Mouse (Mus musculus) left cerebral cortex, adult 9 months (tissue): ENCODE measurements at regions not wholly inside any gene's neighbourhood (a gene's known extent, or its start where the extent isn't known, plus 50 kb on each side); places are given as distances from the start of the nearest gene placed in this dataset.

Experiments used
- DNase-seq, 2 experiments: peaks; one replicate each; pipeline ENCODE4 v3.0.0; 2022; ENCODE audit warnings: low spot score in 2 of 2

DNA sequence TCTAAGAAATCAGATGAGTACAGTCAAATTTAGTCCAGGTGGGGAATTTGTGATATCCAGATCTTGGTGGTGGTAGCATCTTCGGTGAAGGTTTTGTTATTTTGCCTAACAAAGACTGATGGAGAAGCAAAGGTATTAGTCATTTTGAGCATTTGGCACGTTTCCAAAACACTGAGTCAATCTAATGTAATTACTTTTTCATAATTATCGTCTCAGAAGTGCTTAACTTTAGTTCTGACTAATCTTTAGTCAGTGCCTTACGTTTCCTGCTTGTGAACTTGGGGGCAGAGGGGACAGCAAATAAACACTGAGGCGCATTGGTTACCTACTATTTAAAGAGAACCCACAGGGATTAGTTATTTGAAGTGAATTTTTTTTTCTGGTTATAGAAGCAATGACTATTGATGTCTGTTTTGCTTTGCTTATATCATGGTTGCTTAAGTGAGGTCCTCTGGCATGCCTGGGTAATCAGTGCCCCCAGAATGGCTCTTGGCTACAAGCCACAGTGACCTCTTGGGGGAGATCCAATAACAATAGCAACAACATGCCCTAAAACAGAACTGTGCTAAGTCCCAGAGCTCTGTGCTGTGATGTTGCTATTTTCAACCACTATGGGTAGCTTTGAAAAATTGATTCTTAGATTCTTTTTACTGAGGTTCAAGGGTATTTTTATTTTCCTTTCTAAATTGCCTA is 275.1 kb downstream of the Gpat3 start:
- no peak for DNase-seq

- no peak for DNase-seq
These were observed 266.7 kb downstream of the Gpat3 start for GRCm38 (mm10) chr5:101112151-101112769.

DNA sequence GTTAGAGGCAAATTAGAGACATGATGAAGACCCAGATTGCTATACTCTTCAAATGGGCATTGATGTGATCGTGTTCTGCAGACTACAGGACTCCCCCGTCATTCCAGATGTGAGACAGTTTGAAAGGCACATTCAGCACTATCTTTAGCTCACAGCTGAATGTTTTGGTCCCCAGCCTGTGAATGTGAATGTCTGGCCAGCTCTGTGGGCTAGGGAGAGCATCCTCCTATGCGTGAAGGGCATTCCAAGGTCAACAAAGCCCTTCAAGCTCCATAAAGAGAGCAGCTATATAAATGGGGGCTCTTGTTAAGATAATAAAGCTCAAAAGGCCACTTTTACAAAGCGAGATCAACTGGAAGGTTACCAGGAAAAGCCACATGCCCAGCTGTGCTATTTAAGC is 266.1 kb downstream of the Gpat3 start:
- DNase-seq: no peak

- no peak for DNase-seq
These were observed 255.6 kb downstream of the Gpat3 start for GRCm38 (mm10) chr5:101100975-101101699.

- DNase-seq: no peak
These were observed 245.6 kb downstream of the Gpat3 start for GRCm38 (mm10) chr5:101091027-101091598.

DNA sequence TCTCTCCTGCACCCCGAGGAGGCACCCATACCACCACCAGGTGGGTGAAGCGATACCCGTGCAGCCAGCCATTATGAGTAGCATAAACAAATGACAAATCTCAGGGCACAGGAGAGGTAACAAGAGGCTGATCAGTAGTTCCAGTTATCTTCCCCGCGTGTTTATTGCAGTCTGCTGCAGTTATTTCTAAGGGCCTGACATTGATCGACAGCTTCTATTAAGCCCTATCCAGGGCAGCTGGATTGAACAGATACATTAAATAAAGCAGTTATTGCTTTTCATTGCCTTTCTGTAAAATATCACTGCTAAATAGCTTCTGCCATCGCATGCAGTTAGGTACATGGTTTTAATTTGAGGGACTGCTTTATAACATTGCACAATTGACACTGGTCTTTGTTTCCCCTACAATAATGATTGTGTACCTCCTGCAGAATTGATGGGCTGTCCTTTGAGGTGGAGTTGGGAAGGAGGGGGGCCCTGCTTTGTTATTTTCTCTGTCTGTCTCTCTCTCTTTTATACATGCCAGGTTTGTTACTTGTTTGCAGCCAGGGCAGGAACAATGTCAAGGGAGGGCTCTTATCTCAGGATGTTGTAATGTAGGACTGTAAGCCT is 245.0 kb downstream of the Gpat3 start:
- DNase-seq: no peak

DNA sequence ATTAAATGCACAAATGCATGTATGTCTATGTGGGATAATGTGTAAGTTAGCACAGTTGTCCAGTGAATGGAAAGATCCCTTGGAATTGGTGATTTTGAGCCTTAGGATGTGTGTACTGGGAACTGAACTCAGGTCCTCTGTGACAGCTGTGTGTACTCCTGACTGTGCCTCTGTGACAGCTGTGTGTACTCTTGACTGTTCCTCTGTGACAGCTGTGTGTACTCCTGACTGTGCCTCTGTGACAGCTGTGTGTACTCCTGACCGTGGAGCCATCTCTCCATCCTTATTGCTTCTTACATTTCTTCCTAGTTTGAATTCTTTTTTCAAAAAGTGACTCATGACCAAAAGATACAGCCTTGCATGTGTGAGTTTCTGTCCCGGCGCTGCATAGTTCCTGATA is 239.7 kb downstream of the Gpat3 start:
- DNase-seq: no peak

DNA sequence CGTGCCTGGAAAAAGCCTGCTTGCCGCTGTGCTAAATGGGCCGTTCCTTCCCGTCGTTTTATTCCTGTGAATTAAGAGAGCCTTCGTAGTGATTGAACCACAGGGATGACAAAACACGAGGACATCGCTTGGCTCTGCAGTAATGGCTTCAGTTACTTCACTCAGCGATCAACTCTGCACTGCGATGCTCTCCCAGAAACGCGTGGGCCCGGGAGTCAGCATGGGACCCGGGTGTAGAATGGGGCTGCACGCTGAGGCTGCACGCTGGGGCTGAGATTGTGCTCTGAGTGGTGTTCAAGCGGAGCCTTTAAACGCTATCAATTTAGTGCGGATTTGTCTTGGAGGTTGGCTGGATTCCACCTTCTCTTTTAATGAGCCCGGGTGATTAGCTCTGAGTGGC is 237.1 kb downstream of the Gpat3 start:
- no peak for DNase-seq

- no peak for DNase-seq
These were observed 218.8 kb downstream of the Gpat3 start for GRCm38 (mm10) chr5:101064308-101064707.

- no peak for DNase-seq
These were observed 217.7 kb downstream of the Gpat3 start for GRCm38 (mm10) chr5:101063254-101063653.

DNA sequence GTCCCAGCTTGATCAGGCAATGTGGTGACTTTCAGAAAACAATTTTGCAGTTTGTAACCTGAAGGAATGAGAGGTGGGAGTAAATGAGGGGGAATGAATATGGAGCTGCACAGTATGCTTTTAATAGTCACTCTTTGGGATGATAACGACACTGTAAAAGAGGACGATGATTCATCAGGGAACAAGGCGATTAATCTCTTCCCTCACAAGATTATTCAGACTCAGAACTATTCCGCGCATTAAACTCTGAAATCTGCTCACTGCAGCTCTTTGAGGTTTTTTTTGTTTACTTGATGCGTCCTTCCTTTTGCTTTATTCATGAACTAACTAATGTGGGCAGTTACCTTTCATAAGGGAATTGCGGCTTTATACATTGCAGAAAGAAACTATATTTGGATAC is 206.1 kb downstream of the Gpat3 start:
- peak in 1 of 2 experiments; percentile 11 for DNase-seq

DNA sequence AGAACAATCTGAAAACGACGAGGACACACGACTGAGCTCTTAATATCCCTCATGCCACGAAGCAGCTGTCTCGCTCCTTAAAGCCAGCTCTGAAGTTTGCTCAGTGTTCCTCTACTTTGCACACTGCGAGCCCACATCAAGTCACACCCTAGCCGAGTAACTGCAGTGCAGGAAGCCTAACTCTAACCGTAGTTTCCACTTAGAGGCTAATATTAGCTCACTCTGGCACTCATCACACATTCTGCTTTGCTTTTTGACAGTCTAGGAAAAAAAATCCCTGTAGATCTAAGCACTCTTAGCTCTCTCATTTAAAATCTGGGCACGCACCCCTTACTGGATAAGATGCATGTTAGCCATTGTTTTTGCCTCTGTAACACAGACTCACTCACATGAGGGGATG is 195.0 kb downstream of the Gpat3 start:
- DNase-seq: no peak

- no peak for DNase-seq
These were observed 187.5 kb downstream of the Gpat3 start for GRCm38 (mm10) chr5:101032968-101033367.

DNA sequence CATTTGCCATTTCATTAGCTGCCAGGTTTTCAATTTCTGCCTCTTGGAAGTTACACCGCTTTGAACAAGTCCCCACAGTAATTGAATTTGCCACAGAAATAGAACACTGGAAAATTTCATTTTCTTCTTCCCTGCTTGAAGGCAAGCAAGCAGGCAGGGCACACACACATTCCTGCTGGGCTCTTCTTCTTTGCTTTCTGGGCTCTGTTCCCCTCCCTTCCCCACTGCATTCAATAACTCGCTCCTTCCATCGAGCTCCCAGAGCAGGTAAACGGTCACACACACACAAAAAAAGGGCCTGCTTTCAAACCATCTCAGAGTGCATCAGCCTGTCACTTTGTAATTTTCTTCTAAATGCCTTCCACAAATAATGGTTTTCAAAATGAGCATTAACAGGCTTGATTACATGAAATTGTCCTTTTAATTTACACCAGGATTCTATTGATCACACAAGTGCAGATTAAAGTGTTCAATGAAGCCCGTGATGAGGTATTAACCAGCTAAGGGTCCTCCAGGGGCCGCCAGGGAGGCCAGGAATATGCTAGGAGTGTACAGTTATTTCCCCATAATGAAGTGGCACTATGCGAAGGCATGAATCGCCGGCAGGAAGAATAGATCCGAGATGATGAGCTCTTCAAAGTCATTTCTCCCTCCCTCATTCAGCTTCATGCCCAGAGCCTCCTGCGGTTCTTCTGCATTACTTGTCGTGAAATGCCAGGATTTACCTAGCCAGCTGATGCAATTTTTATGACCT is 186.8 kb downstream of the Gpat3 start:
- no peak for DNase-seq

DNA sequence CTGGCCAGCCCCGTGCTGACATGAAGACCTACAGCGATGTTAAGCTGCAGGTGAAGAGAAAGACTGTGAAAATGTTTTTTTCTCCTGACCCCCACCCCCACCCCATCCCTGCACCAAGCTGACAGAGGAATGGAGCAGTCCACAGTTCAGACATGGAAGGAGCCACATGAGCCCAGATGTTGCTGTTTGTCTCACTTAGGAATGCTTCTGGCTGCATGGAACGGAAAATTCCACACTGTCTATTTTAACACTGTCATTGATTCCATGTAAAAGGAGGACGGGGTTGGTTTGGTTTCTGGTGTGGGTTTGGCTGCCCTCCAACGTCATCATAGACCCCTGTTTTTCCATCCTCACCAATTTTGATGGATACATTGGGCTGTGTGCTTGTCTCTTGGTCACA is 179.3 kb downstream of the Gpat3 start:
- DNase-seq: no peak

GRCm38 (mm10) chr5:101023784-101024183 is 178.3 kb downstream of the Gpat3 start:
- peak in 1 of 2 experiments; percentile 10 for DNase-seq

DNA sequence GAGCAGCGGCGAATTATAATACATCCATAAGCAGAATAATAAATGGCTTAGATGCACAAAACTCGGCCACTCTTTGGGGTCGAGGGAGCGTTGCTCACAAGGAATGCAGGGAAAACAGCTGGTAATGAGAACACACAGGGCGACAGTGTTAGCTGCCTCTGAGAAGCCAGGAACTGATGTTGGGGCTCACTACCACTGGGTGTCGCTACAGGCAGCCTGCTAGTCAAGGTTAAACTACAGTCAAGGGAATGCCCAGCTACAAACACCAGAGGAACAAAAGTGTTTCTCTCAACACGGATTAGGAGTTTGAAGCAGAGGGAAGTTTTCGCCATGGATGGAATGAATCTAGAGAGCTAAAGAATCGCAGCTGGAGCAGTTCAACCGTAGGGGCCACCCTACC is 175.3 kb downstream of the Gpat3 start:
- peak in 1 of 2 experiments; percentile 83 for DNase-seq

DNA sequence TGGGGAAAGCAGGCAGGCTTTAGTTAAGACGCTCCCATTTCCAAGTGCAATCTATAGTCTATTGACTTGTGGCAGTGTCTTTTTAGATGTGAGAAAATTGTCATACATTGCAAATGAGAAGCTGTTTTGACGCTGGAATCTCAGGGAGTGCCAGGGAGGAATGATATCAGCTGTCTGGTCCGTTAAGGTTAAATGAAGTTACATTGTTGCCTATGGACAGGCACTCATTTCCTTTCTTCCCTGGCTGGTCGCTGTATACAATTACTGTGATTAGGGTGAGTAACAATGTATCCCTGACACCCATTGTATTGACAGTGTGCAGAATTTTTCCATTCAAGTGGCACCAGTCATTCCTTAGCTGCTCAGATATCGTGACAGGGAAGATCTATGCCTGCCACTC is 168.3 kb downstream of the Gpat3 start:
- no peak for DNase-seq

DNA sequence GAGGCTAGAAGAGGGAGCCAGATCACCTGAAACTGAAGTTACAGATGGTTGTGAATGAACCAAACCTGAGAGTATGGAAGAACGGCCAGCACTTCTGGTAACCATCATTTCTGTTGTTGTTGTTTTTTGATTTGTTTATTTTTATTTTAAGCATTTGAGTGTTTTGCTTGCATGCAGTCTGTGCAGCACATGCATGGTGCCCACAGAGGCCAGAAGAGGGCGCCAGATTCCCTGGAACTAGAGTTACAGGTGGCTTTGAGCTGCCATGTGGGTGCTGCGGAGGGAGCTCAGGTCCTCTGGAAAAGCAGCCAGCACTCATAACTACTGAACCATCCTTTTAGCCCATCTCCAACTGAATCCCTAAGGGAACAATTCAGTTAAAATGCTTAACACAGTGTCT is 159.7 kb downstream of the Gpat3 start:
- no peak for DNase-seq

GRCm38 (mm10) chr5:101000436-101000835 is 154.9 kb downstream of the Gpat3 start:
- no peak for DNase-seq

GRCm38 (mm10) chr5:100992365-100992764 is 146.9 kb downstream of the Gpat3 start:
- DNase-seq: no peak
